Mouse (Mus musculus) midbrain, embryonic 11.5 days (tissue): ENCODE data around the gene Ncapd3. TPM values are rescaled to one million over a fixed set of nuclear protein-coding genes. Genes with fewer than 3 reads are reported as not detected.

Experiments
- ATAC-seq: fragments of 200-750 bp; cut with Nextera tagmentation; 2 replicates; pipeline ENCODE4 v1.8.0; 2017; ENCODE audit warnings: moderate TSS enrichment, moderate library complexity; ENCODE audit not compliant: low FRiP score
- DNase-seq: peaks from one replicate; pipeline ENCODE4 v3.0.0; 2015; ENCODE audit warnings: low spot score; ENCODE audit errors: missing footprints
- H3K27ac ChIP-seq: fragments of 300-500 bp; sonication (generic); 2 replicates; pipeline ENCODE4 v1.5.1; 2014; ENCODE audit warnings: low read depth, low read length
- H3K27me3 ChIP-seq: fragments of 300-500 bp; sonication (generic); 2 replicates; pipeline ENCODE4 v1.6.1; 2014; ENCODE audit warnings: mild to moderate bottlenecking, low read length, moderate library complexity, mixed read lengths; ENCODE audit not compliant: control insufficient read depth, insufficient read depth
- H3K36me3 ChIP-seq: fragments of 300-500 bp; sonication (generic); 2 replicates; pipeline ENCODE4 v1.6.1; 2014; ENCODE audit warnings: mild to moderate bottlenecking, low read length, moderate library complexity, mixed read lengths; ENCODE audit not compliant: control insufficient read depth, insufficient read depth
- H3K4me1 ChIP-seq: fragments of 300-500 bp; sonication (generic); 2 replicates; pipeline ENCODE4 v1.6.1; 2014; ENCODE audit warnings: low read length; ENCODE audit not compliant: control insufficient read depth, insufficient read depth
- H3K4me2 ChIP-seq: fragments of 300-500 bp; sonication (generic); 2 replicates; pipeline ENCODE4 v1.6.1; 2014; ENCODE audit warnings: mild to moderate bottlenecking, moderate library complexity
- H3K4me3 ChIP-seq: fragments of 300-500 bp; sonication (generic); 2 replicates; pipeline ENCODE4 v1.5.1; 2014; ENCODE audit warnings: low read depth, low read length
- H3K9ac ChIP-seq: fragments of 300-500 bp; sonication (generic); 2 replicates; pipeline ENCODE4 v1.6.1; 2014; ENCODE audit warnings: low read length
- H3K9me3 ChIP-seq: fragments of 300-500 bp; sonication (generic); 2 replicates; pipeline ENCODE4 v1.6.1; 2016; ENCODE audit warnings: low read length; ENCODE audit not compliant: control insufficient read depth
- WGBS: fragments of 180-500 bp; shearing (Covaris S2); extraction: QIAGEN DNeasy Blood & Tissue Kit; methylation state at CpG from one replicate; pipeline ENCODE4 v1.1.7; 2014; 5-methylcytosine and 5-hydroxymethylcytosine counted together
- polyA plus RNA-seq: library from polyadenylated mRNA; unstranded; fragments of >200 nt; fragmentation: Nextera tagmentation; extraction: Ambion mirVana; gene quantifications from 2 replicates; pipeline ENCODE4 v1.2.1, GENCODE M21; 2014

Ncapd3 gene
- polyA plus RNA-seq, 1 experiment from 2014 or later = 39.8 TPM

DNA sequence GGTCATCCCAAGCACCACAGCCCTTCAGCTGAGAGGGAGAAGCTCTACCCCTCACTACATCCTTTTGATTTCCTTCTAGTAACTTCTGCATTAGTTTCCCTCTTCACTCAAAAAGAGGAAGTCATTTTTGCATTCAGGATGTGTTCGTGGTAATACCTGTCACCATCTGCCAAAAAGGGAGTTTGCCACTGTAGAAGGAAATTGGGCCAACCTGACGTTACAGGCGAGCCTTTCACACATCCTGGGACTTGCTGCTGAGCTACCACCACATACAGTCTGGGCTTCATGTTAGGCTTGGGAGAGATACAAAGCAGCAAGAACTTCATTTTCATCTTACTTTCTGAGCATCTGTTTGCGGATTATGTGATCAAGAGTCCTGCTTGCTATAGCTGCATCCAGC, 6.3 kb upstream of the Ncapd3 start:
- Histone ChIP-seq H3K4me3 (no peak overlapping the region), H3K36me3 (peaks cover 9% of the 10 kb centered on the region; the same call in 1 of the 2 replicates), H3K9me3 (no peaks in the 10 kb centered on the region), H3K4me2 (no peak overlapping the region), H3K27ac (no peak overlapping the region), H3K4me1 (peaks cover 13% of the 10 kb centered on the region), H3K27me3 (no peaks in the 10 kb centered on the region), H3K9ac (no peak overlapping the region)
- DNase-seq = no peak
- no peak for ATAC-seq
- 88% methylated on average over 4 of the region's 4 CpGs for WGBS

DNA sequence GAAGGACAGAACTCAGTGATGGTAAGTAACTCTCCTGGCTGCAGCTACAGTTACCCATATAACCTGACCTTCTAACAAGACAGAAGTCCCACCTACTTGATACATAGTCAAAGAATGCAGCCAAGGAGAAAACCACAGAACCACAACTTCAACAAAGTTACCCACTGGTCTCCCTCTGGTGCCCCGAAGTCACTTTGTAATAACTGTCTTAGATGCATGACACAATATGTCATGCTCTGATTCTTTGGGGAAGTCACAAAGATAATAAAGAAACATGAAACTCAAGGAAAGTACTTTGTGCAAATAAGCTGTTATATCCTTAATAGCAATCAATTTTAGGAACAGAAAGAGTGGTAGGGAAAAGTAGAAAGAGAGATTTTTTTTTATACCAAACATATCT, 3.3 kb upstream of the Ncapd3 start:
- no peak overlapping the region for H3K4me2 ChIP-seq
- H3K4me1 ChIP-seq = peaks cover 23% of the 10 kb centered on the region
- DNase-seq (no peak), ATAC-seq (no peak)
- 0 out of 2 replicates have a peak, but pooled peaks cover 1% of the 10 kb centered on the region for H3K36me3 ChIP-seq
- no peaks in the 10 kb centered on the region for H3K9me3 ChIP-seq
- H3K27me3 ChIP-seq = no peaks in the 10 kb centered on the region
- no peak overlapping the region for H3K27ac ChIP-seq
- 83% methylated on average over 1 of the region's 1 CpGs for WGBS
- H3K4me3 ChIP-seq = no peak overlapping the region
- no peak overlapping the region for H3K9ac ChIP-seq

DNA sequence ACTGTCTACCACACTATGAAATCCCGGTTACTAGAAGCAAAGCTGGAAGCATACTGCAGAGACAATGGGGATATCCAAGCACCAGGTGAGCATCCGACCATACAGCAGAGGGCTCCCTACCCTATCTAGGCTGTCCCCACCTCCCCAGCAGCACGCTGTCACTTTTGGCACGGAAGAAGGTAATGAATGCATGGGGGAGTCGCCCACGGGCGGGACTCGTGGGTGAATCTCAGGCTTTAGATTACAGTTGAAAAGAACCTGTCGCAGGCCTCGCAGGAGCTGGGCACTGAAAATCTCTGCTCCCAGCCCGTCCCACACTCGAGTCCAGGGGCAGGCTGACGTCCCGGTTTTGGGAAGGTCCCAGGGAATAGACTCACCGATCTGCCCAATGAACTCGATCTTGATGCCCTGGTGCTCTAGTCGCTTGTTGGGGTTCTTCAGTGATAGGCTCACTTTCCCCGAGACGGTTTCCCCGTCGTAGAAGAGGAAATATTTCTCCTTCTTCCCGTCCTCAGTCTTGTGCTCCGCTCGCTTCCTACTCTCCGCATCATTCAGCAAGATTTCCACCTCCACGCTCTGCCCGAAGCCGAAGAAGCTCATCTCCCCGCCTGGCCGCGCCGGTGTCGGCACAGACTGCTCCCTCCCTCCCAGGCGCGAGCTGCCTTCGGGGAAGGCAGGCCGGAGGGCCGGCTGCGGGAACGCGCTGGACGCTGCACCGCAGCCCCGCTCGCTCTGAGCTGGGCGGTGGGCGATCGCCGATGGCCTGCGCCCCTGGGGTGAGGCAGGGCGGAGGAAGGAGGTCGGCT, 750 bp upstream of the Ncapd3 start:
- no peaks in the 10 kb centered on the region for H3K27me3 ChIP-seq
- H3K4me3 ChIP-seq = peak overlapping the region; percentile 93
- peak overlapping the region; percentile 93 for H3K9ac ChIP-seq
- DNase-seq (peak; percentile 92), ATAC-seq (peak; percentile 4)
- H3K9me3 ChIP-seq = no peaks in the 10 kb centered on the region
- under 1% methylated on average over 51 of the region's 52 CpGs for WGBS
- peaks cover 2% of the 10 kb centered on the region; the same call in 1 of the 2 replicates for H3K36me3 ChIP-seq
- H3K4me1 ChIP-seq = peaks cover 29% of the 10 kb centered on the region
- peak overlapping the region; percentile 80 for H3K4me2 ChIP-seq
- peak overlapping the region; percentile 87 for H3K27ac ChIP-seq

DNA sequence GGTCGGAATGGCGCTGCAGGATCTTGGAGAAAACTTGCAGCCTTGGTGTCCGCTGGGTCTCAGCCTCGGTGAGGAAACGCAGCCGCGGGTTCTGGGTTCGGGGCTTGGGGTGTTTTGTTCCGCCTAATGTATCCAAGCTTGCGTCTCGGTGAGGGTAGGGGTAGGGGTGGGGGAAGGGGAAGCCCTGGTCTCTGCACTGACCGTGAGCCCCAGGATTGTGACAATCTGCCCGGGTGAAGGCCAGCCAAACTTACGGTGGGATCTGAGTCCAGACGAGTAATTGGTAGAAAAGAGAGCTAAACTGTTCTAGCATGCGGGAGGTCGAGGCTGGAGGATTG, 757 bp downstream of the Ncapd3 start:
- ATAC-seq (peak; percentile 60), DNase-seq (no peak)
- Histone ChIP-seq H3K4me1 (peaks cover 29% of the 10 kb centered on the region), H3K36me3 (peaks cover 2% of the 10 kb centered on the region; the same call in 1 of the 2 replicates), H3K9me3 (no peaks in the 10 kb centered on the region), H3K4me3 (peak overlapping the region; percentile 93), H3K27me3 (no peaks in the 10 kb centered on the region), H3K9ac (peak overlapping the region; percentile 93), H3K27ac (no peak overlapping the region), H3K4me2 (peak overlapping the region; percentile 74)
- WGBS = under 1% methylated on average over 17 of the region's 17 CpGs

DNA sequence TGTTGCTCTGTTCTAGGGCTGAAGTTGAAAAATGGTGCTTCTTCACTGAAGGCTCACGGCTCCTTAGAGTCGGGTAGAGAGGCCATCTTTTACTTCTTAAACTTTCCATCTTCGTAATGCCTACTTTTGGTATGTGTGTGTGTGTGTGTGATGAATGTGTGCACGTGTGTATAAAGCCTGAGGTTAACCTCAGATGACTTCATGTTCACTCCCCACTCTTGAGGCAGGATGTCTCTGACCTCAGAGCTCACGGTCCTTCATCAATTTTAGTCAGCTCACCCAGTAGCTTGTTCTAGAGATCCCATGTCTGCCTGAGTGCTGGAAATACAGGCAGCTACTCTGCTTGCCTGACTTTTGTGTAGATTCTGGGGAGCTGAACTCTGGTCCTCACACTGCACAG, 13.9 kb downstream of the Ncapd3 start:
- Histone ChIP-seq H3K9ac (no peak overlapping the region), H3K4me2 (no peak overlapping the region), H3K9me3 (no peaks in the 10 kb centered on the region), H3K27ac (no peak overlapping the region), H3K36me3 (peaks cover 5% of the 10 kb centered on the region; the same call in 1 of the 2 replicates), H3K27me3 (no peaks in the 10 kb centered on the region), H3K4me1 (no peaks in the 10 kb centered on the region), H3K4me3 (no peak overlapping the region)
- WGBS = 92% methylated on average over 5 of the region's 5 CpGs
- peak; percentile 4 for DNase-seq
- ATAC-seq = no peak

DNA sequence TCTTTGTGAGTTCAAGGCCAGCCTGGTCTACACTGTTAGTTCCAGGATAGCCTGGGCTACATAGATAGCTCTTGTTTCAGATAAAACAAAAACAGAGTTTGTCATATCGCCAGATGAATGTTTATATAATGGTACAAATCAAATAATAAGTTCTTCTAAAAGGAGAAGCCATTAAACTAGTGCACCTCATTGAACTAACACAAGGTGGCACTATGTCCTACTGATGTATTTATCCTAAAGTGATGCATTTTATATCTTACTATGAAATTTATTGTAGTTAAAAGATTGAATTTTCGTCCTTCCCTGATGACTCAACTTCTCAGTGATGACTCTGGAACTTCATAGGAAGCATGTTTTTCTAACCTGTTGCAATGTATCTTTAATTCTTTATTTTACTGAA, 19.5 kb downstream of the Ncapd3 start:
- H3K4me2 ChIP-seq = no peak overlapping the region
- 92% methylated on average over 2 of the region's 2 CpGs for WGBS
- ATAC-seq (no peak), DNase-seq (no peak)
- H3K4me3 ChIP-seq = no peak overlapping the region
- H3K9me3 ChIP-seq = no peaks in the 10 kb centered on the region
- no peak overlapping the region for H3K9ac ChIP-seq
- H3K27me3 ChIP-seq = no peaks in the 10 kb centered on the region
- H3K4me1 ChIP-seq = no peaks in the 10 kb centered on the region
- no peak overlapping the region for H3K27ac ChIP-seq
- peaks cover 26% of the 10 kb centered on the region for H3K36me3 ChIP-seq

DNA sequence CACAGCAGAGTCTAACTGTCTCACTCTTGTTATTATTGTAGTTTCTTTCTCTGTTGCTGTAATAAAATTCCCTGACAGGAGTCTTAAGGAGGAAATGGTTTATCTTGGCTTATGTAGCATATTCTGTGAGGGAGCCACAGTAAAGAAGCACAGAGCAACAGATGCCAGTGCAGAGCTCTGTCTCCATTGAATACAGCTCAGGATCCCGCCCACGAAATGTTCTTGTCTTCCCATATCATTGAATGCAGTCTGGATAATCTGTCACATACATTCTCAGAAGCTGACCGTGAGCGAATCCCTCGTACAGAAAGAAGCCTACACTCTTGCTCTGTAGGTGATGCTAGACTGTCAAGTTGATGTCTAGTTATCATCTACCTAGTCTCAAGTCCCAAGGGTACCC, 28.4 kb downstream of the Ncapd3 start:
- H3K4me1 ChIP-seq = no peaks in the 10 kb centered on the region
- no peaks in the 10 kb centered on the region for H3K27me3 ChIP-seq
- DNase-seq (no peak), ATAC-seq (no peak)
- WGBS = 97% methylated on average over 5 of the region's 5 CpGs
- H3K27ac ChIP-seq = no peak overlapping the region
- H3K4me2 ChIP-seq = no peak overlapping the region
- peaks cover 22% of the 10 kb centered on the region for H3K36me3 ChIP-seq
- no peaks in the 10 kb centered on the region for H3K9me3 ChIP-seq
- no peak overlapping the region for H3K9ac ChIP-seq
- H3K4me3 ChIP-seq = no peak overlapping the region

DNA sequence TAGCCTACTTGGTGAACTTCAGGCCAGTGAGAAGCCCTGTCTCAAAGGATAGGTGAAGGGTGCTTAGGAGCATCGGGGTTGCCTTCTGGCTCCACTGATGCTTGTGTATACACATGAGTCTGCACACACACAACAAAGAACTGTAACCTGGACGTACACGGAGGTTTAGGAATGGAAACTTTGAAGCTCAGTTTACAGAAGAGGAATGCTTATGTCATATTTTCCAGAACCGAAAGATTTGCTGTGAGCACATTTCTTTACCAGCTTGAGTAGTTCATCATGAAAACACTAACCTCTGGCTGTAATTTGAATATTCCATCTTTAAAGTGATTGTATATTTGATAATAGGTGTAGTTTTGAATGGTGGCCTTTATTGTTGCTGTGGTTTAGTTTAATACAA, 40.9 kb downstream of the Ncapd3 start:
- no peak overlapping the region for H3K27ac ChIP-seq
- peaks cover 34% of the 10 kb centered on the region for H3K36me3 ChIP-seq
- no peaks in the 10 kb centered on the region for H3K9me3 ChIP-seq
- DNase-seq (no peak), ATAC-seq (no peak)
- H3K4me2 ChIP-seq = no peak overlapping the region
- H3K4me3 ChIP-seq = no peak overlapping the region
- no peak overlapping the region for H3K9ac ChIP-seq
- H3K4me1 ChIP-seq = no peaks in the 10 kb centered on the region
- no peaks in the 10 kb centered on the region for H3K27me3 ChIP-seq
- WGBS = 98% methylated on average over 4 of the region's 4 CpGs

DNA sequence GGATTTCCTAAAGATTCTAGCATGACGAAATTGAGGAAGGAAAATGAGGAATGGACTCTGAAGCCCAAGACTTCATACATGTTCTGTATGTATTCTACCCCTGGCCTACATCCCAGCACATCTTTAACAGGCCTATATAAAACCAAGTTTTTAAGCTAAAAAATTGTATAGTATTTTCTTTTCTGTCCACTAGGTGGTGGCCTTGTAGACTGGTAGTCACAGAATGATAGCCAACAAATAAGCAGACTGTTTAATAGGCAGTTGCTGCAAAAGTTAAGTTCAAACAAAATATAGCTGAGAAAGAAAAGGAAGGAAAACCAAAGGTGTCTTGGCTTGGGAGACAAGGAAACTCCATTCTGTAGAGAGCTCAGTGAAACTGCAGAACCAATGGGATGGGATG, 44.7 kb downstream of the Ncapd3 start:
- Histone ChIP-seq H3K9me3 (no peaks in the 10 kb centered on the region), H3K27ac (no peak overlapping the region), H3K27me3 (no peaks in the 10 kb centered on the region), H3K36me3 (peaks cover 29% of the 10 kb centered on the region), H3K4me3 (no peak overlapping the region), H3K4me1 (no peaks in the 10 kb centered on the region), H3K4me2 (no peak overlapping the region), H3K9ac (no peak overlapping the region)
- 84% methylated on average over 1 of the region's 1 CpGs for WGBS
- DNase-seq (no peak), ATAC-seq (no peak)
